Mouse (Mus musculus): ENCODE measurements around the gene Meox1. TPM values are rescaled to one million over a fixed set of nuclear protein-coding genes. Genes with fewer than 3 reads are reported as not detected.
A peak's percentile ranks its signal among the peaks of the same experiment; 100 is the strongest.

The Meox1 gene
- total RNA-seq, 2 experiments from 2014 or later: 7.1 to 7.8 TPM

DNA sequence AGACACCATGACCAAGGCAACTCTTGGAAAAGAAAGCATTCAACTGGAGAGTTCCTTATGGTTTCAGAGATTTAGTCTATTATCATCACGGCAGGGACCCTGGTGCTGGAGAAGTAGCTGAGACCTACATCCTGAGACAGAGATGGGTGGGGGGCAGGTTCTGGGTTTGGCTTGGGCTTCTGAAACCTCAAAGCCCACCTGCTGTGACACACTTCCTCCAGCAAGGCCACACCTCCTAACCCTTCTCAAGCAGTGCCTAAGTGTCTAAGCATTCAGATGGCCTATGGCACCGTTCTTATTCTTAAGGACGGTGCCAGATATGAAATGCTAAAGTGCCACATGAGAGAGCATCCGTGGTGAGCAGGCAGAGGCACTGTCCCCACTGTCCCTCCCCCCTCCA, 4.2 kb upstream of the Meox1 start:
- no peak for DNase-seq (ENCODE audit: low spot score in 2 of 2)

DNA sequence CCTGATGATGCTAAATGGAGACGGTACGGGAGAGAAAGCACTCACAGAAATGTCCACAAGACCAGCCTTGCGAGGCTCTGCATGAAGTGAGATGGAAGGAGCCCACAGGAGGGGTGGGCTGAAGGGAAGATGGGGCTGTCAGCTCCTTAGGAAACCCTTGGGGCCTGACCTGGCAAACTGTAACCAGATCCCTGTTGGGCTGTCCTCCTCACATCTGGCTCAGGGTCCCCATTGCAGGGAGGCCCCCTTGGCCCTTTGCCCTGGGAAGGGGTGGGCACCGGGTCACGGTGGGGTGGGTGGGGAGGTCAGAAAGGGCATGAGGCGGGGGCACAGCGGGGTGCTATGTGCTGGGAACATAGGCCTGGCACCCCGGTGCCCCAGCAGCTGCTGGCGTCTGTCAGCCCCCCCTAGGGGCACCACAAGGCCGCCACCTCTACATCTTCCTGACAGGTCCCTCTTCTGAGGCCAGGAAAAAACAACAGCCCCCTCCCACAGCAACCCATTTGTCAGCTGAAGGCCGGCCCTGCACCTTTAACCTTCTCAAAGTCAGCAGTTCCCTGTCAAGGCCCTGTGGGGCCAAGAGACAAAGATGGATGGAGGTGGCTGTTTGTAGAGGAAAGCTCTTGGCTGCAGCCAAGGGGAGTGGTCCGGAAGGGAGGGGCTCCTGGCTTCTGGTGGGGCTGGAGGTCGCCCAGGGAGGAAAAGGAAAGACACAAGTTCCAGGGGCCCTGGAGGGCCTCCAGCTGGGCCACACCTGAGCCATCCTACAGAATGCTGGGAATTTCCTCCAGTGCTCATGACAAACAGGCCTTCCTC, 2.6 kb upstream of the Meox1 start:
- no peak for DNase-seq (ENCODE audit: low spot score in 2 of 2)

DNA sequence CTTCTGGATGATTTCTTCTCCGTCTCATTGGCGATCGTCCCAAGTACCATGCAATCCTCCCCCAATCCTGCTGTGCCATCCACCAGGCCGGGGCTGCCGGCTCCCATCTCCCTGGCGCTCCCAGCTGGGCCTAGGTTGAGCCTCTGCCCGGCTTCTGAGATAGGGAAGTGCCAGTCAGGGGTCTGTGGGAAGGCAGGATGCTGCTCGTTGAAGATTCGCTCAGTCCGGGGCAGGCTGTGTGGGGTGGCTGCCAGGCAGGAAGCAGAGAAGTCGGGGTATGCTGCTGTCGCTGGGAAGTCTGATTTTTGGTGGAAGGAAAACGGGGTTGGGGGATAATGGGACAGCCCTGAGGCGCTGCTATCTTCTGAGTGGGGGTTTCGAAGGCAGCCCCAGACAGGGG, 614 bp downstream of the Meox1 start:
- no peak for DNase-seq (ENCODE audit: low spot score in 2 of 2)

DNA sequence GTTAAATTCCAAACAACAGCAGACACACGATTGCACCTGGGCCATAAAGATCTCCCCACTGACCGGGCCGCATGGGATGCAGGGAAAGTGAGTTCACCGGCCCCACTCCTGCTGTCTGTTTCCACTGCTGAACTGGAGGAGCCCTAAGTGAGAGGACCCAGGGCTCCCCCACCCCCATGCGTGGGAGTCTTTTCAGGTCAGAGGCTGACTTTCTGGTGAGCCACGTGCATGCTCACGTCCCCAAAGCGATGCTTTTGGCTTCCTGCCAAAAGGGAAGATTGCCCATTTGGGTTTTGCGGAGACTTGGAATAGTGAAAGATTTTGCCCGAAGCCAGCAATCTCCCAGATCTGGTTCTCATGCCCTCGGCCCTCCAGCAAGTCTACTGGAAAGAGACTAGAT, 2.7 kb downstream of the Meox1 start:
- no peak for DNase-seq (ENCODE audit: low spot score in 2 of 2)

DNA sequence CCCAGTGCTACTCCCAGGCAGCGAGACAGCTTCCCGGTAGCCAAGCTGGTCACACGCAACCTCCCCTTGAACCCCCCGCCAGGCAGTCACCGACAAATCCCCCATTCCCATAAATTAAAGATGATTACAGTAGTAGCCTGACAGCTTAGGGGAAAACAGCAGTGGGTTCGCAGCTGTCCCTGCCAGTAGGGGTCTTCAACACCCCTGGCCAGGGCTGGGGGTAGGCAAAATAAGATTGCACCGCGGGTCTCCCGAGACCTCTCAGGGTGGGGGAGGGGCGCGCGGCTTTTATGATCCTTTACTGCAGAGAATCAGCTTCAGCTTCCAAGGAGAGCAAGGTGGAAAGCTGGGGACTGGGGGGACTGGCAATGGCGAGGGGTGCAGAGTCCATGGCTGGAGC, 4.4 kb downstream of the Meox1 start:
- no peak for DNase-seq (ENCODE audit: low spot score in 2 of 2)

DNA sequence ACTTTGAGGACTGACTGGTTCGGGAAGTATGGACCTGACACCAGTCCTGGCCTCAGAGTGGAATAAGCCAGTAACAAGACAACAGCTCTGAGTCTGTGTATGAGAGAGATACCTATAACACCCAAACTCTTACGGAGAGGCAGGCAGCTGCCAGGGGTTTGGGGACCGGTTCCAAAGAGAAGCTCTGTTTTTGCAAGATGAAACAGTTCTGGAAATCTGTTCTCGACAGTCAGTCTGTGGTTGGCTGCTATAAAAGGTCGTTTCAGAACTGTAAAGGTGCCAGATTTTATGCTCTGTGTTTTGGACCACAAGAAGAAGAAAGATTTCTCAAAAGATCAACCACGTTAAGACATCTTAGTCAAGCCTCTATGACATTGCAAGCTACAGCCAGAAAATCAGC, 5.4 kb downstream of the Meox1 start:
- no peak for DNase-seq (ENCODE audit: low spot score in 2 of 2)

DNA sequence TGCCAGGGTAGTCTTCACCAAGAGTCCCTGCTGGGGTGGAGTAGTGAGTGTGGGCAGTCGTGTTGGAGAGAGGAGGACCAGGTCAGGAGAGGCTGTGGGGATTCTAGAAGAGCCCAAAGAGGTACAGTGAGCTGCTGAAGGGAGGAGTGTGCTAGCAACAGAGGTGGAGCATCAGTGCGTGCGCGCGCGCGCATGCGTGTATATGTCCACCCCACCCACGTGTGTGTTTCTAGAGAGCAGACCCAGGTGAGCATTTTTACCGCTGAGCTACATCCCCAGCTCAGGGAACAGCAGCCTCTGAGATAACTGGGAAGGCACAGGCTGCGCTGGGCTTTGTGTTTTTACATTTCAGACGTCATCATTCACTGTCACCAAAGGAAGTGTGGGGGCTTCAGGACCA, 7.7 kb downstream of the Meox1 start:
- no peak for DNase-seq (ENCODE audit: low spot score in 2 of 2)

DNA sequence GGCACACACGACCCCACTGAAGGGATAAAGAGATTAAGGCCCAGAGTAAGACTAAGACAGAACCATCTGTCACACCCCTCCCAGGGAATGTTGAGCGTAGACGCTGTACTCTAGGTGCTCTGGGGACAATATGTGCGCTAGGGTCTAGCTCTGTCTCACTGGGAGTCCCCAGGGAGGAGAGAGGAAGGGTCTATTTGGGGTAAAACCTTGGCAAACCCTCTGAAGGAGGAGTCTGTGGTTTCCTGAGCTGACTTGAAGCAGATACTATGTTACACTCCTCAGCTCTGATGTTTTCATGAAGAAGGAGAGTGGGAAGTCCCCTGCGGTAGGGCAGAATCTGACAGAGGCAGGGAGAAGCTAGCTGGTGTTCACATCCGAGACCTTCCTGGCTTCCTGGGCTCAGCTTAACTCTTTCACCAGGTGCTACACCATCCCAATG, 8.3 kb downstream of the Meox1 start:
- DNase-seq (ENCODE audit: low spot score in 2 of 2): no peak

DNA sequence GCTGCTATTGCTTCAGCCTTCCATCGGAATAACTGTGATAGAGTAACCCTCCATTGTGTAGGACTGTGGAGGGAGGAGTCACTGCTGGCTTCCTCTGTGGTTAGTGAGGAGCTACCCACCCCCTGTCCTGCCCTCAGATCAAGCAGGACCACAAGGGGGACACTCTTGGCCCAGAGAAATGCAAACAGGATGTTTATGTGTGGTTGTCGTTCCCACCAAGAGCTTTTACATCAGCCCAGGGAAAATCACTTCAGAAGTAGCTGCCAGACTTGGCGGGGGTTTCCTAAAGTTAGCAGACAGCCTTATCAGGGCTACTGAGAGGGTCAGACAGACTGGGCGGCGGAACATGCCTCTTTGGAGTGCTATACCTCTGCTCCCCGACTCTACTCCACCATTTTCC, 8.9 kb downstream of the Meox1 start:
- no peak for DNase-seq (ENCODE audit: low spot score in 2 of 2)

DNA sequence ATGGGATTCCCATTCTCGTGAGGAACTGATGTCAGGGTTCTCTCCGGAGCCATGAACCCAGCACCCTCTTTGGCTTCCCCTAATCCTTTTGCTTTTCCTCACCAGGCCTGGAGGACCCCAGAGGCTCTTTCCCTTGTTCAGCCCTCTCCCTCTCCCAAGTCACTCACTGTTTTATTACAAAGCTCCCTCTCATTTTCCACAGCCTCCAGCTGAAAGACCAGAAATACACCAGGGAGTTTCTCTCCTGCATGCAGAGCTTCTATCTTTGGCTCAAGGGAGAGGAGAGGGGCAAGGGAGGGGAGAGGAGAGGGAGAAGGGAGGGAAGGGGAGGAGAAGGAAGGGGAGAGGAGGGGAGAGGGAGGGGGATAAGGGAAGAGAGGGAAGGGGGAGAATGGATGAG, 10.3 kb downstream of the Meox1 start:
- no peak for DNase-seq (ENCODE audit: low spot score in 2 of 2)

DNA sequence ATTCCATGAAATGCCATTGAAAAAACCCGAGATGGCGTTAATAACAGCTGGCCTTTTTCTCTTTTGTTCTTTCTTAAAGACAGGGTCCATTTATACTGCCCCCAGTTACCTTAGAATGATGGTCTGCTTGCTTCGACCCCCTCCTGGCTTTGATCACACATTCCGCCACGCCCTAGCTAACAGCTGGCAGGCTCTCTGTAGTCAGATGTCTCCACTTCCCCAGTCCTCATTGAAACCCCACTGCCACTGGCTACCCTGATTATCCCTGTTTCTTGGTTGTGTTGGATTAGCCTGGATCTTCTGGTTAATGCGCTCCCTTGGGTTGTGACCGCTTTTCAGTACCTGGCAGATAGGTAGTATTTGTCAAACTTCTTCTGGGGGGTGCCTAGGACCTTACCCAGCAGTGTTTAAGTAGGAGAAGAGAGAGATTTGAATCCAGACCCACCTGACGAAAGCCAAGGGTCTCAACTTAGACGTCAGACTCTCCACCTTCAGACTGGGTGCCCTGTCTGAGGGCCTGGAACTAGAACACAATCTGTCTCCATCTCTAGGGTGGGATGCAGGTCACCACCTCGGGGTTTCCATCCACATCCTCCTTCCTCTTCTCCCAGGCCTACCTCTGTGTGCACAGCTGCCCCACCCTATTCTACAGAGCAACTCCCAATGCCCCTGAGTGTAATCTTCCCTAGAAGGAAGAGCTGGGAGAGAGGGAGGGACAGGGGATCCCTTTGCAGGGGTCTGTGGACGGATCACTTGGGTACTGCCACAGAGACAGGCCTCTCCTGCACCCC, 11.5 kb downstream of the Meox1 start:
- DNase-seq (ENCODE audit: low spot score in 2 of 2): no peak

DNA sequence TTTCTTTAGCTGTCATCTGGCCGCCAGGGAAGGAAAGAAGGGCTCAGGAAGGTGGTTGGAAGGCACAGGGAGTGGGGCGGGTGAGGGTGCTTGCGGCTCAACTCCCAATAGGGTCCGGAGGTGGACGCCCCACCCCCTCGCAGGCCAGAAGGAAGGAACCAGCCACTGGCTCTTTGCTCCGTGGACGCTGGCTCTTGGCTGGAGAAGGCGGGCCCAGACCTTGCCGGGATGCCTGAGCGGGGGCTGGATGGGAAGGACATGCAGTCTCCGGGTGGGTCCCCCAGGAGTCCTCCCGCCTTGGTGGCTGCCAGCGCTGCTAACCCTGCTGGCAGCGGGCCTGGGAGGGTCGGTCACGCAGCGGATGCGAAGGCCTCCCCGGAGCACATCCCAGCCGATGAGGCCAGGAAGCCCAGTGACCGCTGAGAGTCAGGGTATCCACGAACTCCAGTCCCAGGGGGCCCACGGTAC, 12.5 kb downstream of the Meox1 start:
- DNase-seq (ENCODE audit: low spot score in 2 of 2): peak; percentile 44 to 52

DNA sequence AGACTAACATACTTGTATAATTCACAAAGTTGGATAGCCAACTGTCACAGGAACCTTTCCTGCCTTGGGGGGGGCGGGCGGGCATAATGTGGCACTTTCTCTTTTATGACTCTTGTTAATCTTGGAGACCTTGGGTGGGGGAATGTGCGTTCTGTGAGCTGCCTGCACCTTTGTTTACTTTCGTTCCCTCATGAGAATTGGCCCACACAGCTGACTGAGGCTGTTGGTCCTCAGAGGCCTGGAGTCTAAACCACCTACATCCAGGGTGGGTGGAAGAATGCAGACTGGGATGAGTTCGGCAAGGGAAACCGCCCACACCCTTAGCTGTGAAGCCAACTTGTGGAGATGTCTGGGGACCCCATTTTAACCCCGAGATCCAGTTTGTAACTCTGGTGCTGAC, 13.0 kb downstream of the Meox1 start:
- DNase-seq (ENCODE audit: low spot score in 2 of 2): no peak

DNA sequence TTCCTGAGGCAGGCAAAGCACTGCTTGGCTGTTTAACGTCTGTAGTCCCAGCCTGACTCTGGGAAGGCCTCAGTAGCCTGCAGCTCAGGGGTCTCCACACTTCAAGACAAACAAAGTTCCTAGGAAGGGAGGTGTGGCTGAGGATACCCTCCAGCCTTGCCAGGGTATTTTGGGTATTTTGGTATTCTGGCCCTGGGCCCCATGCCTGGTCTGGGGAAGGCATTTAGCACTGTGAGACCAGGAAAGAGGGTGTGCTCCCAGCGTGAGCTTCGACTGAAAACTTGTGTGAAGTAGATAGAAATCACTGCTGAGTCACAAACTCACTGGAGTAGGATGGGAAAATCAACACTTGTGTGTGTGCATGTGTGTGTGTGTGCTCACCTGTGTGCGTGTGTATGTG, 14.5 kb downstream of the Meox1 start:
- DNase-seq (ENCODE audit: low spot score in 2 of 2): no peak

DNA sequence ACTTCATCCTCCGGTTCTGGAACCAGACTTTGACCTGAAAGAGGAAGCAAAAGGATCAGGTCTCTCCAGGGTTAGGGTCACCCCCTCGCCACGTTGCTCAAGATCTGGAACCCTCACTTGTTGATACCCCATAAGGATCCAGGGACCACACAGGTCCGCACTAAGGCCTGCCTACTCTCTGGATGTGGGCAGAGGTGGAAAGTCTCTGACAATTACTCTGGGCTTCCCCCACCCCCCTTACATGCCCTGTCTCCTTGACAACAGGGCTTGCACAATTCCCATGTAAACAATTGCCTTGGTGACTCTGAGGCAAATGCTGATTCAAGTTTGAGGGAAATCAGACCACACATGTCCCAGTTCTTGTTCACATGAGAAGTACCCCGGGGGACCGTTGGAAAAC, 15.5 kb downstream of the Meox1 start:
- DNase-seq (ENCODE audit: low spot score in 2 of 2): no peak

DNA sequence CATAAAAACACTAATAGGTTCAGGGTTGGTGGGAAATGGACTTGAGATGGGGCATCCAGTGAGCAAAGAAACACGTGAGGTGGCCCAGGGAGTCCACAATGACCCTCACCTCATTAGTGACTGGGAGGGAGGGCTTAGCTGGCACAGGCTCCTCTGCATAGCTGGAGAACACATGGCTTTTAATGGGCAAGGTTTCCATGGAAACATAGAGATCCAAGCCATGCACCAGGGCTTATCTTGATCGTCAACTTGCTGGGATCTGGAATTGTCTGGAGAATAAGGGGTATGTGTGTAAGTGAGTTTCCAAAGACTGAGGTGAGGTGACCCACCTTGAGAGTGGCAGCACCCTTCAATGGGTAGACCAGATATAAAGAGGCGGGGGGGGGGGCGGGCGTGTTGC, 19.2 kb downstream of the Meox1 start:
- no peak for DNase-seq (ENCODE audit: low spot score in 2 of 2)

DNA sequence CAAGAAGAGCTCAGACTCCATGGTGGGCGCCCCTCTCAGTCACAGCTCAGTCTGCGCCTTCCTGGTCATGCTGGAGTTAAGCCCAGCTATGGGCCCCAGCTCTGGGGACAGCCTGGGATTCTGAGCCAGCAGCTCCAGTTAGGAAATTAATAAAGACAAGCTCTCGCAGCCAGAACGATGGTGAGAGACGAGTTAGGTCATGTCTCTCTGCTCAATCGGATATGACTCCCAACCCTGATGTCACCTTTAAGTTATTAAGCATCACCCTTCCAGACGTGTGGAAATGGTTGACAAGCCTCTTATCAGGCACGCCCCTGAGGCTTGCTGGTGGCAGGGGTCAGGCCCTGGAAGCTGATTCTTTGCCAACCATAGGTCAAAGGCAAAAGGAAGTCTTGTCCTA, 20.3 kb downstream of the Meox1 start:
- no peak for DNase-seq (ENCODE audit: low spot score in 2 of 2)

DNA sequence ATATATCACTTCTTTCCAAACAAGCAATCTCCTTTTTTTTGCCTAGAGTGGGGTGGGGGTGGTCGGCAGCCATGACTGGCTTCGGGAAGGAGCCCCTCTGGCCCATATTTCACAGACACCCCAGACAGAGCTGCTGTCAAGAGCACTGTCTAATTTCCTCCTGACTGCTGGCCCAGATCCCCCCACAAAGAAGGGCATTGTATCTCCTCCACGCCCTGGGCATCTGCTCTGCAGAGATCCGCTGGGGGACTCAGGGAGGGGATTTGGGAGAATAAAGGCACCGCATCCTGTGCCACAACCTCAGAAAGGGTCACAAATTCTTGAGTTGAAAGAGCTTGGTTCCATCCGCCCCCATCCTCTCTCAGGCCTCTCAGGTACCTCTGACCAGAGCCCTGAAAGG, 22.7 kb downstream of the Meox1 start:
- no peak for DNase-seq (ENCODE audit: low spot score in 2 of 2)

DNA sequence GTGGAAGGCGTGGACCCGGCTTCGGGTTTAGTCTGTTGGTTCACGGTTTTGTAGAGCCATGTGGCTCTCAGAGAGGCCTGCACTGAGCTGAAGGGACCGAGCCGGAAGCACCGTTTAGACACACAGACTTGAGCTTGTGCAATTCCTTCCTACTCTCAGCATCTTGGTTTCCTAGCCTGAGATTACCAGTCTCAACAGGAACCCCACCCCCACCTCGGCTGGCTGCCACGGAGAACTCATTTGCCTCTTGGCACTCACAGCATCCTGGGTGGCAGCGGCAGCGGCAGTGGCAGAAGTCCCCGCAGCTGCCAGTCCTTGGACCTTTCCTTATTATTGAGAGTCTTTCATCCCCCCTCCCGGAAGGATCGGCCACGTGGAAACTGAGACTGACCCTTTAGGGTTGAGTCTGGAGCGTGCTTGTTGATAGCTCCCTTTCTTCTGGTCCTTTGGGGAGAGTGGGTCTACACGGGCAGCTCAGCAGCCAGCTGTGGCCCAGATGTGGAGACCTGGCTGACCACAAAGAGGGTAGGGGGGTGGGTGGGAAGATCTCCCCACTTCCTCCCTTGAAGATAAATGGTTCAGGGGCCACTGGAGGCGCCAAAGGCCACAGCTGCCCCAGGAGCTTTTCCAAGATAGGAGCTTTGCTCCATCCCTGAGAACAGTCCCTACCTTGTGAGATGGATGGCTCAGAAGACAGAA, 24.0 kb downstream of the Meox1 start:
- no peak for DNase-seq (ENCODE audit: low spot score in 2 of 2)

DNA sequence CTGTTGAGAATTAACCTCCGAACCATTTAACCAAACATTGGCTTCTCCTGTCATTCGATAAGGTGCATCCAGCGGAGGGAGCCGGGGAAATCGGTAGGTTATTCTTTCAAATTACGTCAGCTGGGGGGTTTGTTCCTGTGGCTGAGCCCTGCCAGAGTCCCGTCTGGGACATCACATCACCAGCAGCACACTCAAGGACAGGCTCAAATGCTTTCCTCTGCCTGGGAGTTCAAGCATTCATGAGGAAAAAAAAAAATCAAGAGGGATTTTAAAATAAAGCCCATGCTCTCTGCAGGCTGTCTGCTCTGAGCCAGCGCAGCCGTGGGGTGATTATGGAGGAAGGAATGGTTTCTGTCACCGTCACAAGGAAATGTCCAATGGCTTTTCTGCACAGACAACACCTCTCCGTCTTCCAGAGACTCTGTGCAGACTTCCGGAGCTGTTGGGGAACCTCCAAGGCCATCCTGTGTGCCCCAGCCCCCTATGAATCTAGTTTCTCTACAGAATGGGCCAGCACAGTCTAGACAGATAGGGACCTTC, 26.6 kb downstream of the Meox1 start:
- DNase-seq (ENCODE audit: low spot score in 2 of 2): no peak

DNA sequence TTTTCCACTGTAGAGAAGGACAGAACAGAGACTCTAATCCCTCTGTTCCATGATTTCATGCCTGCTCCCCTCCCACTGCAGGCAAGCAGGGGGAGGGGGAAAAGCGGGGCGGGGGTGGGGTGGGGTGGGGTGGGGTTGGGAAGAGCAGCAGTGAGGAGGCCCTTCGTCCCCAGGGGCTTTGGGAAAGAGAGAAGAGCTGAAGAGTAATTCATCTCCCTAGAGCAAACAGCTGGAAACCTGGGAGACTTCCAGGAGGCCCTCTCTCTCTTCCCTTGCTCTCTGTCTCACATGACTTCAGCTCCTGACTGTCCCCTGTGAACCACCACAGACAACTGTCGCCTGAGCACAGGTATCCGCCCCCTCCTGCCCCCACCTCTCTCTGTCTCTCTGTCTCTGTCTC, 35.4 kb downstream of the Meox1 start:
- no peak for DNase-seq (ENCODE audit: low spot score in 2 of 2)
